Mouse (Mus musculus) G1E (cell line): ENCODE data around the gene Aloxe3.

Experiments
- CTCF ChIP-seq: IDR thresholded peaks from 2 replicates; pipeline ENCODE4 v1.5.1; 2012; ENCODE audit warnings: low read depth, low read length, inconsistent platforms, mixed read lengths
- GATA1 ChIP-seq: IDR thresholded peaks from 2 replicates; pipeline ENCODE4 v1.6.1; 2012; ENCODE audit warnings: borderline replicate concordance, low read length, inconsistent platforms, mixed read lengths
- GATA2 ChIP-seq: IDR thresholded peaks from 2 replicates; pipeline ENCODE4 v1.6.1; 2012; ENCODE audit warnings: low read depth, low read length, inconsistent platforms, borderline replicate concordance
- POLR2AphosphoS5 ChIP-seq: IDR thresholded peaks from 2 replicates; pipeline ENCODE4 v1.6.1; 2012; ENCODE audit warnings: low read depth, low read length, inconsistent platforms; ENCODE audit not compliant: insufficient replicate concordance
- TAL1 ChIP-seq: conservative IDR thresholded peaks from 2 replicates; pipeline ENCODE4 v1.6.1; 2012; ENCODE audit warnings: low read depth, low read length, inconsistent platforms, mixed read lengths

DNA sequence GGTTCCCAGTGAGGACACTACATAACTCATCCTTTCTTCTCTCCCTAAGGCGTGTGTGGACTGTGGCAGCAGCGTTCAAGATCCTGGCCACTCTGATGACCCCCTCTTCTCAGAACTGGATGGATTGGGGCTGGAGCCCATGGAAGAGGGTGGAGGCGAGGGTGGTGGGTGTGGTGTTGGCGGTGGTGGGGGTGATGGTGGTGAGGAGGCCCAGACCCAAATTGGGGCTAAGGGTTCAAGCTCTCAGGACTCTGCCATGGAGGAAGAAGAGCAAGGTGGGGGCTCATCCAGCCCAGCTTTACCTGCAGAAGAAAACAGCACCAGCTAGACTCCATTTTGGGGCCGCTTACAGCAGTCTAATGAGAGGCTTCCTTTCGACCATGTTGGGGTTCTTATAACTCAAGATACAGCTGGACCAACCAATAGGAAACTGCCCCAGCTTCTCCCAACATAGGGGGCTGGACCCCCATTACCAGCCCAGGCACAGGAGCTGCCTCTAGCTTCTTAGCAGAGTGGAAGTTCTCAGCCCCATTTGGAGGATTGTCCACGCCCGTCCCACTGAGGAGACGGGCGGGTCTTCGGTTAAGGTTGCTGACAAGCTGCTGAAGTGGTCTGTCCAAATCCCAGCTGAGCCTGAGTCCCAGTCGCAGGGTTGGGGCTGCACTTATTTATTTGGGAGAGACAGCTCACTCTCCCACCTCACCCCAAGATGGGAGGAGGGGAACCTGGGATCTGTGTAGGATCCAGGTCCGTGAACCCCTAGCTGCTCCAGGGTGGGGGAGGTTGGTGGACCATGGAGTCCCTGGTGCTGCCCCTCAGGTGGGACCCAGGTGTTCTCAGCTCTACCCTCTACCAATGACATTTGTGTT lies 16.4 kb upstream of the Aloxe3 start:
- TF ChIP-seq CTCF (no peak), POLR2AphosphoS5 (no peak; the same call in 1 of the 2 replicates), TAL1 (no peak), GATA1 (no peak), GATA2 (no peak)
